Mouse (Mus musculus) adrenal gland, adult 2 months (tissue): ENCODE measurements around the gene Rtp2. TPM values are rescaled to one million over a fixed set of nuclear protein-coding genes. Genes with fewer than 3 reads are reported as not detected.

Experiments used
- DNase-seq: peaks from one replicate; pipeline ENCODE4 v3.0.0; 2021
- polyA plus RNA-seq: library from polyadenylated mRNA; depleted of rRNA; stranded (reverse); fragments of >200 nt; gene quantifications from 2 replicates; pipeline ENCODE4 v1.2.3, GENCODE M21; 2012; rRNA removed
- total RNA-seq, 2 experiments: library from RNA; stranded (reverse); gene quantifications; 2 replicates each; pipeline ENCODE4 v1.2.3; 2021

Gene Rtp2
- total and polyA plus RNA-seq, 3 experiments: not detected

GRCm38 (mm10) chr16:23890151-23890550 is 42.0 kb downstream of the Rtp2 start:
- DNase-seq: peak; percentile 17

GRCm38 (mm10) chr16:23887910-23888579 is 44.1 kb downstream of the Rtp2 start:
- DNase-seq: no peak

GRCm38 (mm10) chr16:23885098-23885497 is 47.1 kb downstream of the Rtp2 start:
- DNase-seq: no peak

Other genes with a start within 250 kb of the Rtp2 start
- under 1 TPM; 0.43 to 0.73 TPM for gene Sst, start 41.4 kb downstream of the Rtp2 start, total RNA-seq
- gene Sst, start 41.4 kb downstream of the Rtp2 start, polyA plus RNA-seq: 0.38 TPM in 1 of 2 replicates, not detected in the other
- not detected for gene Gm37419, start 56.1 kb upstream of the Rtp2 start, total RNA-seq
- not detected in 2 replicates for gene Gm37419, start 56.1 kb upstream of the Rtp2 start, polyA plus RNA-seq
- 10 to 100 TPM; 75.1 to 88.5 TPM for gene Bcl6, start 56.5 kb upstream of the Rtp2 start, total RNA-seq
- 36.0 and 36.8 TPM in 2 replicates for gene Bcl6, start 56.5 kb upstream of the Rtp2 start, polyA plus RNA-seq